Mouse (Mus musculus) CD4-positive, CD25-positive, alpha-beta regulatory T cell, adult 4 months (primary cell): ENCODE results near the gene Gemin2. TPM values are rescaled to one million over a fixed set of nuclear protein-coding genes. Genes with fewer than 3 reads are reported as not detected.
"Not testable (repeated sequence)": the region's sequence is repeated elsewhere in the genome, so short reads cannot be mapped to it uniquely, and the experiment has no call there.

Source experiments
- ATAC-seq: one replicate; pipeline ENCODE4 v1.8.0; 2017
- polyA plus RNA-seq, 2 experiments: library from polyadenylated mRNA; unstranded; fragments of 100-300 nt; shearing (Covaris generic); gene quantifications; one replicate each; pipeline ENCODE4 v1.2.1; 2017

Gemin2 gene
- polyA plus RNA-seq: 10 to 100 TPM; 34.5 to 48.8 TPM

GRCm38 (mm10) chr12:59013234-59013633, at the start of gene Gemin2:
TSS of gene Gemin2 (plus strand) at chr12:59013393.
- ATAC-seq: peak; percentile 63

GRCm38 (mm10) chr12:58964583-58964982, 48.6 kb upstream of the Gemin2 start:
- ATAC-seq: peak; percentile 54

GRCm38 (mm10) chr12:58976966-58977365, 36.2 kb upstream of the Gemin2 start:
- ATAC-seq: peak; percentile 43

GRCm38 (mm10) chr12:58981178-58981661, 32.0 kb upstream of the Gemin2 start:
- not testable (repeated sequence) for ATAC-seq

- no peak for ATAC-seq
Measured at GRCm38 (mm10) chr12:58985766-58986165, 27.4 kb upstream of the Gemin2 start.

- peak; percentile 10 for ATAC-seq
Measured at GRCm38 (mm10) chr12:59010482-59010881, 2.7 kb upstream of the Gemin2 start.

GRCm38 (mm10) chr12:59011275-59011843, 1.8 kb upstream of the Gemin2 start:
- no peak for ATAC-seq

- ATAC-seq: peak; percentile 79
Measured at GRCm38 (mm10) chr12:59011844-59012709, 1.1 kb upstream of the Gemin2 start, which contains the start of gene Sec23a. TSS of gene Sec23a (minus strand) at chr12:59012017.

- no peak for ATAC-seq
Measured at GRCm38 (mm10) chr12:59012710-59013091, 492 bp upstream of the Gemin2 start.

- no peak for ATAC-seq
Measured at GRCm38 (mm10) chr12:59017970-59018369, 4.8 kb downstream of the Gemin2 start.

GRCm38 (mm10) chr12:59019891-59020290, 6.7 kb downstream of the Gemin2 start:
- no peak for ATAC-seq

- peak; percentile 99 for ATAC-seq
Measured at GRCm38 (mm10) chr12:59021306-59021705, 8.1 kb downstream of the Gemin2 start.

GRCm38 (mm10) chr12:59032101-59032500, 18.9 kb downstream of the Gemin2 start:
- ATAC-seq: peak; percentile 80

GRCm38 (mm10) chr12:59039162-59039970, 26.2 kb downstream of the Gemin2 start:
- ATAC-seq: peak; percentile 23

- ATAC-seq: peak; percentile 41
Measured at GRCm38 (mm10) chr12:59039971-59040844, 27.0 kb downstream of the Gemin2 start.

- ATAC-seq: no peak
Measured at GRCm38 (mm10) chr12:59040851-59041250, 27.7 kb downstream of the Gemin2 start.

GRCm38 (mm10) chr12:59052470-59052869, 39.3 kb downstream of the Gemin2 start:
- ATAC-seq: no peak

- no peak for ATAC-seq
Measured at GRCm38 (mm10) chr12:59053166-59053565, 40.0 kb downstream of the Gemin2 start.

GRCm38 (mm10) chr12:59053976-59054375, 40.8 kb downstream of the Gemin2 start:
- no peak for ATAC-seq

GRCm38 (mm10) chr12:59055196-59055850, 42.1 kb downstream of the Gemin2 start:
- peak; percentile 94 for ATAC-seq

- no peak for ATAC-seq
Measured at GRCm38 (mm10) chr12:59056222-59056621, 43.0 kb downstream of the Gemin2 start.
